Mouse (Mus musculus) small intestine, adult 2 months (tissue): Measurements from ENCODE around the gene Sel1l.

Experiments used
- CTCF ChIP-seq: fragments of 200-500 bp; IDR thresholded peaks from 2 replicates; pipeline ENCODE4 v1.5.1; 2012; ENCODE audit warnings: low read depth, mild to moderate bottlenecking, control low read depth, inconsistent platforms, low read length, moderate library complexity, mixed read lengths; ENCODE audit not compliant: insufficient replicate concordance, insufficient read length; ENCODE audit errors: extremely low read depth
- POLR2A ChIP-seq: fragments of 200-500 bp; IDR thresholded peaks from 2 replicates; pipeline ENCODE4 v1.6.1; 2012; ENCODE audit warnings: low read depth, mild to moderate bottlenecking, control low read depth, inconsistent platforms, low read length, moderate library complexity

DNA sequence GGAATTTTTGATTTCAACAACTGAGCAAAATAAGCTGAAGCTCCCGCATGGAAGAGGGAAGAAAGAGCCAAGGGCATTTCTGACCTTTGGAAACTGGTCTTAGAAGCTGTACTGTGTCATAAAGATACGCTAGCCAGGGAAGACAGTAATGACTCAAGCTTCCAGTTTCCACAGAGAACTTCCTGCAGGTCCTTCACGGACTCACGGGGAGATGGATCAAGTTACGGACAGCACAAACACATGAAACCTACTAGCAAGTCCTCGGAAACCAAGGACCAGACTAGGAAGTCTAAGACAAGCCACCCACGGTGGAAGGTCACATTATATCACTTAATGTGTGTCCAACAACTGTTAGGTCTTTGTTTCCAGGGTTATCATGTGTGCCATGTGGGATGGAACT, 10.7 kb downstream of the Sel1l start:
- no peak for TF ChIP-seq POLR2A
- no peak for TF ChIP-seq CTCF
